Mouse (Mus musculus) left cerebral cortex, postnatal 25 days (tissue): ENCODE results near the gene Emc10. TPM values are rescaled to one million over a fixed set of nuclear protein-coding genes. Genes with fewer than 3 reads are reported as not detected.

Experiments used
- DNase-seq, 2 experiments: peaks; one replicate each; pipeline ENCODE4 v3.0.0; 2022; ENCODE audit warnings: low spot score in 2 of 2, mixed read lengths in 1 of 2
- intact Hi-C: fragments of 180-260 bp; cut with DNase I; formaldehyde crosslinking; loops from one replicate; pipeline ENCODE4 v1.15.1; 2025
- total RNA-seq, 2 experiments: library from RNA; stranded (reverse); gene quantifications; 2 replicates each; pipeline ENCODE4 v1.2.3; 2021

The Emc10 gene
- total RNA-seq, 2 experiments from 2014 or later: 165 to 173 TPM

DNA sequence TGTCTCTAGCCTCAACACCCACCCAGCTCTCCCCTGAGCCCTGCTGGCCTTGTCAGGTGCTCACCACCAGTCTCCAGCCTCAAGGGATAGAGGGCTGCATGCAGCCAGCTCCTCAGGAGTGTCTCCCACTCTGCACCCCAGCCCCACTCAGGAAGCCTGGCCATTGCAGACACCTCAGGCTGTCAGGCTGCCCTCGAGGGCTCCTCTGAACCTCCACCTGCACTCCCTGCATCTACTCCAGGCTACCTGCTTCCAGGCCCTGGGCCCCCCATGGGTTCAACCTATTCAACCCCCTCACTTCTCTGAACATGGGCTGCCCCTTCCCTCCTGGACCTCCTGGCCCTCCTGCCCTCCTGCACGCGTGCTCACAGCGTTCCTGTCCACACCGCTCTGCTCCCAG is 4.9 kb downstream of the Emc10 start:
- no peak for DNase-seq
- intact Hi-C loops: no loop called here

DNA sequence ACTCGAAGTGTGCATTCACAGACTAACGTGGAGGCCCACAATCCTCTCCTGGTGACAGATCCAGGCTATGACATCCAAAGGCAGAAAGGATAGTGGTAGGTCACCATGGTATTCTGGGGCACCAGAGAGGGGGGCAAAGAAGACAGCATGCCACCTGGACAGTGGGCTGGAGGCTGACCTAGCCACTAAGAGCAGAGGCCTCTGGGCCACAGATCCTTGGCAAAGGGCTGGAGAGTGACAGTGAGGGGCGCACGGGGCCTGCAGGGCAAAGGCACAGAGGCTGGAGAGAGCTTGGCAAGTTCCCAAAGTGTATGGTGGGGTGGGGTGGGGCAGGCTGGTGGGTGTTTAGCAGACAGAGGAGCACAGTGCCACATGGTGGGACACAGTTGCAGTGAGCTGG is 6.0 kb downstream of the Emc10 start:
- no peak for DNase-seq
- intact Hi-C loops: no loop called here

- intact Hi-C loops: loop anchor here (5.0 kb wide), 1 partner anchor 116 kb away; no protein-coding TSS in a partner anchor
- DNase-seq: no peak
These were observed 7.8 kb downstream of the Emc10 start for GRCm38 (mm10) chr7:44488545-44488944.

DNA sequence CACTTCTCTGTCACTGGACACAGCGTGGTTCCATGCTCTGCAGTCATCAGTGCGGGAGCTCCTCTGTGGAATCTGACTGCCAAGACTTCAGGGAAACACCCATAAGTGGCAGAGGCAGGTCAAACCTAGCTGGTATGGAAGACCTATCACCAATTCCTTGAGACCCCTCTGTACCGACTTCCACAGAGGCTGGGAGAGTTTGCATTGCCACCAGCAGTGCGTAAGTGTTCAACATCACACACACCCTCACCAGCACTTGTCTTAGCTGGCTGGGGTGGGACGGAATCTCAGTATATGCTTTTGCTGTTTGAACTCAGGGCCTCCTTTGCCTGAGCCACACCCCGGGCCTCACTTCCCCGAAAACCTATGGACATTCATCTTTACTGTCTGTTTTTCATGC is 8.4 kb downstream of the Emc10 start:
- intact Hi-C loops: loop anchor here (5.0 kb wide), 1 partner anchor 116 kb away; no protein-coding TSS in a partner anchor
- DNase-seq: no peak

DNA sequence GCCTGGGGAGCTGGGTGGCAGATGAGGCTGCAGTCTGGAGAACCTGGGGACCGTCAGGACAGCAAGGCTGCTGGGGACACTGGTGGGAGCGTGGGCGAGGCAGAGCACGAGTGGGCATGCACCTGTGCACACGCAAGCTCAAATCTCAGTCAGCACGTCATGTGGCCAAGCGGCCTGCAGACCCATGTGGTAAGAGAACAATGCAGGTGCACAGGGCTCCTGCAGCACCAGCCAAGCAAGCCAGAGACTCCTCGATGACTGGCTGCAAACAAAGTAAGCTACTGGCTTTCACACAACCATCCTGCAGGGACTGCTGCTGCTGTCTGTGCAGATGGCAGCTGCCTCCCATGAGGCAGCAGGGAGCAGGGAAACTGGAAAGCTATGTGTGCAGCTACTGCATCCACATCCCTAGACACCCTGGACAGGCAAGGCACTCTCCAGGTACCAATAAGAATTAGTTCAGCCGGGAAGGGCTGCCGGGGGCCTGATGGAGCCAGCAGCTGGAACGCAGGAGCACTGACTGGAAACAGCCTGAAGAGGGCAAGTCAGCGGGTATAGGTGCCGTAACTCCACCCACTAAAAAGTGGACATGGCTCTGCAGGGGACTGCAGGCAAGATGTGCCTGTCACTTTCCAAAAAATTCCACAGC is 9.3 kb downstream of the Emc10 start:
- DNase-seq: no peak

DNA sequence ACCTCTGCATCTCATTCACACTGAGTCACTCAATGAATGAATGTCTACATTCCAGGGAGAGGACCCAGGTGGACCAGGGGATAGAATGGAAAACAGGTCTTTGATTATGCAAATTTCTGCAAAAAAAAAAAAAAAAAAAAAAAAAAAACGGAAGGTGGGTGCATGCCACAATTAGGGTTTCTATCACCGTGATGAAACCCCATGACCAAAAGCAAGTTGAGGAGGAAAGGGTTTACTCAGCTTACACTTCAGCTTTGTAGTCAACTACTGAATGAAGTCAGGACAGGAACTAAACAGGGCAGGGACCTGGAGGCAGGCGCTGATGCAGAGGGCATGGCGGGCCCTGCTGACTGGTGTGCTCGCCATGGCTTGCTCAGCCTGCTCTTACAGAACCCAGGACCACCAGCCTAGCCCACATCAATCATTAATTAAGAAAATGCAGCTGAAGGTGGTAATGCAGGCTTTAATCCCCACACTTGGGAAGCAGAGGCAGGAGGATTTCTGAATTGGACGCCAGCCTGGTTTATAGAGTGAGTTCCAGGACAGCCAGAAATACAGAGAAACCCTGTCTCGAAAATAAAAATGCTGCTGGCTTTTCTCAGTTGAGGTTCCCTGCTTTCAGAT is 10.6 kb downstream of the Emc10 start:
- intact Hi-C loops: loop anchor here (2.0 to 5.0 kb wide), 2 partner anchors 113 to 223 kb away; no protein-coding TSS in a partner anchor
- DNase-seq: no peak

More for the DNA sequence above, 9.3 kb downstream of the Emc10 start:
- intact Hi-C loops: loop anchor here (5.0 kb wide), 1 partner anchor 115 kb away; no protein-coding TSS in a partner anchor

DNA sequence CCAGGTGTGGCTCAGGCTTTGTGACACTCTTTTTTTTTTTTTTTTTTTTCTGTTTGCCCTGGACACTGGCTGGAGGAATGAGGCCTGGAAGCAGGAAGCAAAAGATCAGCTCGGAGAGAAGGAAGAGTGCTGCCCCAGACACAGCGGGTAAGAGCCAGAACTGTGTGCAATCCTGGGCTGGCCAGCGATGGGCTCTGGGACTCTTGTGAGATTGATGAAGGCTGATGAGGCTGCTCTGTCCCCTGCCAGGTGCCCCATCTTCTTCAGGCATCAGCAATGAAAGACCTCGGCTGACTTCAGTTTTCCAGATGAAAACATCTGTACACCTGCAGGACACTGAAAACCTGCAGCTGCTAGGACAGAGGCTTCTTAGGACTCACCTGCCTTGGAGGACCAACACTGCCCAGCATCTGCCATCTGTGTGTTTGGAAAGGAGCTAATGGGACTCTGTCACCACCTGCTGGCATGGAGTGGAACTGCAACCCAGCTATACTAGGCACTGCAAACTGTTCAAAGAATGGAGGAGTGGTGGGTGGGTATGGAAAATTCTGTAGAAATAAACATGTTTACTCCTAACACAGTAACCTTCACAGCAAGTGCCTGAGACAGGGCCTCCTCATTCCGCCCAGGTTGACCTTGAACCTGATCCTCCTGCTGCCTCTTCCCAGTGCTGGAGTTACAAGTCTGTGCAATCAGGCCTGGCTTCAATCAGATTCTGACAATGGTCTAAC is 11.3 kb downstream of the Emc10 start:
- intact Hi-C loops: loop anchor here (2.0 to 5.0 kb wide), 2 partner anchors 113 to 222 kb away; no protein-coding TSS in a partner anchor
- DNase-seq: peak; percentile 81 to 87

DNA sequence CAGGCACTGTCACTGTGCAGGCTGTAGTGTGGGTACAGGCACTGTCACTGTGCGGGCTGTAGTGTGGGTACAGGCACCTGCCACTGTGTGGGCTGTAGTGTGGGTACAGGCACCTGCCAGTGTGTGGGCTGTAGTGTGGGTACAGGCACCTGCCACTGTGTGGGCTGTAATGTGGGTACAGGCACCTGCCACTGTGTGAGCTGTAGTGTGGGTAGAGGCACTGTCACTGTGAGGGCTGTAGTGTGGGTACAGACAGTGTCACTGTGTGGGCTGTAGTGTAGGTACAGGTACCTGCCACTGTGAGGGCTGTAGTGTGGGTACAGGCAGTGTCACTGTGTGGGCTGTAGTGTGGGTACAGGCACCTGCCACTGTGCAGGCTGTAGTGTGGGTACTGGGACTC is 12.2 kb downstream of the Emc10 start:
- no peak for DNase-seq
- intact Hi-C loops: loop anchor here (2.0 kb wide), 1 partner anchor 221 kb away; no protein-coding TSS in a partner anchor

- intact Hi-C loops: no loop called here
- DNase-seq: no peak
These were observed 13.4 kb downstream of the Emc10 start for GRCm38 (mm10) chr7:44482836-44483435.

DNA sequence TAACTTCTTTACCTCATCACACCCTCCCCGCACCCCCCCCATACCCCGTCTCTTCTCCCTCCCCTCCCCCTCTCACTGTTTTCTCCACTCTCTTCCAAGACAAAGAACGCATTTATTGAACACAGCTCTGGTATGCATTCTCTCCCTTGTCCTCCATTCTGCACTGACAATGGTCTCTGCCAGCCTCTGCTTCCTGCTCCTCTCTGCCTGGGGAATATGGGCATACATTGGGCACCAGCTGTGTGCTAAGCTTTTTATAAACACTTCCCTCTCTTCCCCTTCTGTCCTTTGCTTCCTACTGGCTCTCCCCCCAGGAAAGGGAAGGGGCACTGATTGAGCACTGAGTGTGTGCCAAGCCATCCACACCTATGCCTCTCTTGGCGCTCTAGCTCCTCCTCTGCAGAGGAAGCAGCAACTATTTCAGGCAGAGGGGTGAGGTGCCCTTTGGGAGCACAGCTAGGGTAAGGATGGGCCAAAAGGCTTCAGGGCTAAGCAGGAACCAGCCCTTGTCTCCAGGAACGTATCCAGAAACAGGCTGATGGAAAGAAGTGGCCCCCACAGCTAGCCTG is 21.2 kb downstream of the Emc10 start:
- intact Hi-C loops: no loop called here
- DNase-seq: peak in 1 of 2 experiments; percentile 14

GRCm38 (mm10) chr7:44474419-44474818 is 21.9 kb downstream of the Emc10 start:
- intact Hi-C loops: loop anchor here (5.0 kb wide), 1 partner anchor 102 kb away; no protein-coding TSS in a partner anchor
- DNase-seq: peak in 1 of 2 experiments; percentile 75

DNA sequence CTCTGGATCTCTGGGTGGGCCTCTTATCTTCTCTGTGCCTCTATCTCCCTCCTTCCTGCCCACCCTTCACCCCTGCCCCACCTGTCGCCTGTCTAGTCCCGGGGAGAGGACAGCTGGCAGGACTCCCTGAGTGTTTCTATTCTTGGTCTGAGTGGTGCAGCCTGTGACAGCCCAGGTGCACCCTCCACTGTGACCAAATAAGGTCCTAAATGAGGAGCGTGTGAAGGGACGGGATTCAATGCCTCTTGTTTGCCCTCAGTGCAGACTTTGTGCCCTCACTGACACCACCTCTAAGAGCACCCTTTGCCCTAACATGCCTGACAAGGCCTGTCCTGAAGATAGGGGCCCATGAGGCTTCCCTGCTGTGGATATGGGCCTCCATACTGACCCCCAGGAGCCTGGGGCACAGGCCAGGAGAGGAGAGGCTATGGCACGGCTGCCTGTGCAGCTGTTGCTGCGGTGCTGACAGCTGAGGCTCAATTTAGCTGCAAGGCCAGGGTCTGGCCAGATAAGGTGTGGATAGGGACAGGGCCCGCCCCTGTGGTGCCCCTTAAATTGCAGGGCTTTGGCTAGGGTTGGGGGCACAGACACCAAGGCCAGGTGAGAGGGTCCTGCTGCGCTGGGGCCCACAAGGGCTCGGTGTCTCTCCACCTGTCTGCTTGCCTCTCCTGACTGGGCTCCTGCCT is 23.2 kb downstream of the Emc10 start:
- intact Hi-C loops: loop anchor here (5.0 kb wide), 1 partner anchor 101 kb away; no protein-coding TSS in a partner anchor
- no peak for DNase-seq

DNA sequence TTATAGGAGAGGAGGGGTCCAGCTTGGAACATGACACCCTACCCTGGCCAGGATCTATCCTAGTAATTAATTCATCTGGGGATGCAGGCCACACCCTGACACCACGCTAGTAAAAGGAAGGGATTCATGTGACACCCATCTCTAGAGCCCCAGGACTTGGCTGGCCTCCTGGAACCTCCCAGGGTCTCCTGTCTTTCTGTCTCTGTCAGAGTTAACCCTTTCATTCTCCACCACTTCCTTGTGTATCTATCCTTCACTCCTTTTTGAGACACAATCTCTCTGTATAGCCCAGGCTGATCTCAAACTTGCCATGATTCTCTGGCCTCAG is 23.8 kb downstream of the Emc10 start:
- intact Hi-C loops: loop anchor here (5.0 kb wide), 1 partner anchor 100 kb away; no protein-coding TSS in a partner anchor
- no peak for DNase-seq

- no peak for DNase-seq
- intact Hi-C loops: loop anchor here (5.0 kb wide), 1 partner anchor 100 kb away; no protein-coding TSS in a partner anchor
These were observed 24.3 kb downstream of the Emc10 start for GRCm38 (mm10) chr7:44471880-44472557.

GRCm38 (mm10) chr7:44470696-44471612 is 25.4 kb downstream of the Emc10 start:
- DNase-seq: no peak
- intact Hi-C loops: loop anchor here (5.0 kb wide), 1 partner anchor 99 kb away; no protein-coding TSS in a partner anchor

GRCm38 (mm10) chr7:44469677-44470675 is 26.4 kb downstream of the Emc10 start:
- DNase-seq: no peak
- intact Hi-C loops: loop anchor here (5.0 kb wide), 1 partner anchor 98 kb away; no protein-coding TSS in a partner anchor
